Comparison of ENCODE assay signal across 7 mouse cellular contexts in the genomic region with DNA sequence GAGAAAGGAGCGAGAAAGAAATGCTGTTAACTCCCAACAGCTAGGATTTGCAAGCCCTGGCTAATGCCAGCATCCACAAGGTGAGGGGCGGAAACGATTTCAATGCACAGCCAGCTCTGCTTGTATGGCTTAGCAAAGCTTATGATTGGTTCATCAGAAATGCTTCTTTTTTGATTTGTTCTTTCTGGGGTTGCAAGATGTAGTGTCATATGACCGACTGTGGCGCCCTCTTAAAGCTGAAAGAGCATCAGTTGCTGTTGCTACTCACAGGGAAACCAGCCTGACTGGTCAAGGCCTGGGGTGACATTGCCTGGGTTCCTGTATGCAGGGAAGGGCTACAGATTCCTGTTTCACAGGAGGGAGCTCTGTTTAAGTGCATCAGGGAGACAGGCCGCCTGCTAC. TPM values are rescaled to one million over a fixed set of nuclear protein-coding genes. Genes with fewer than 3 reads are reported as not detected.
DNase-seq lines count a peak whose midpoint lies in the region; ATAC-seq and TF ChIP-seq lines count a peak whose summit lies in the region.

No protein-coding gene starts in this region.

- H3K36me3 ChIP-seq in ES-E14 (ENCODE audit: control insufficient read depth, insufficient read depth, low read length, poor library complexity, severe bottlenecking) = no peaks in the 10 kb centered on the region
- no peaks in the 10 kb centered on the region for H3K36me3 ChIP-seq in embryonic facial prominence, embryonic 13.5 days
- H3K36me3 ChIP-seq in stomach, postnatal 0 days (ENCODE audit: control insufficient read depth, insufficient read depth, low read length) = no peaks in the 10 kb centered on the region
- H3K36me3 ChIP-seq in liver, embryonic 12.5 days = no peaks in the 10 kb centered on the region

- in situ Hi-C loops in ES-E14 (cut with MboI; ENCODE audit: low sequenced_read_pairs in 2 of 2, unreplicated experiment in 2 of 2) = no loop called here

- no peak overlapping the region for H3K4me3 ChIP-seq in ES-E14 (ENCODE audit: insufficient read depth in 1 of 2, low read depth in 1 of 2, low read length in 2 of 2, poor library complexity in 1 of 2, severe bottlenecking in 1 of 2)
- H3K4me3 ChIP-seq in embryonic facial prominence, embryonic 13.5 days = peak overlapping the region; percentile 29; the same call in 1 of the 2 replicates
- H3K4me3 ChIP-seq in stomach, postnatal 0 days (ENCODE audit: low read depth, low read length) = no peak overlapping the region
- H3K4me3 ChIP-seq in liver, embryonic 12.5 days = no peak overlapping the region

- H3K27me3 ChIP-seq in embryonic facial prominence, embryonic 13.5 days = peaks cover 6% of the 10 kb centered on the region; the same call in 1 of the 2 replicates
- H3K27me3 ChIP-seq in stomach, postnatal 0 days (ENCODE audit: control insufficient read depth, insufficient read depth, low read length) = no peaks in the 10 kb centered on the region
- H3K27me3 ChIP-seq in liver, embryonic 12.5 days (replicated peaks) = peaks cover 27% of the 10 kb centered on the region

- peak; percentile 37 for DNase-seq in A20 (ENCODE audit: low read depth, low spot score)
- no peak for DNase-seq in ES-E14 (ENCODE audit: low read depth, low spot score)
- peak; percentile 6 to 7 for DNase-seq in kidney, postnatal 4 days
- DNase-seq in lung, postnatal 36 days = peak; percentile 6
- DNase-seq in stomach, postnatal 0 days (ENCODE audit: low spot score) = peak; percentile 20

- no peak overlapping the region for H3K9ac ChIP-seq in ES-E14 (ENCODE audit: insufficient read depth, low read depth, low read length, poor library complexity, severe bottlenecking)
- H3K9ac ChIP-seq in embryonic facial prominence, embryonic 13.5 days = no peak overlapping the region
- H3K9ac ChIP-seq in stomach, postnatal 0 days (ENCODE audit: low read length) = no peak overlapping the region
- H3K9ac ChIP-seq in liver, embryonic 12.5 days = no peak overlapping the region

- H3K4me2 ChIP-seq in embryonic facial prominence, embryonic 13.5 days = peak overlapping the region; percentile 64
- H3K4me2 ChIP-seq in stomach, postnatal 0 days (replicated peaks; ENCODE audit: low read depth) = peak overlapping the region; percentile 45
- H3K4me2 ChIP-seq in liver, embryonic 12.5 days = no peak overlapping the region

- WGBS in embryonic facial prominence, embryonic 13.5 days = 8% methylated on average over 6 of the region's 6 CpGs
- WGBS in stomach, postnatal 0 days = 12% methylated on average over 6 of the region's 6 CpGs
- 15% methylated on average over 6 of the region's 6 CpGs for WGBS in liver, embryonic 12.5 days (ENCODE audit: insufficient replicate concordance)

- no peak for TF ChIP-seq EP300 in stomach, postnatal 0 days (optimal IDR thresholded peaks at IDR 0.05)

- ATAC-seq in embryonic facial prominence, embryonic 13.5 days (ENCODE audit: insufficient number of reproducible peaks, insufficient read depth, low FRiP score, low TSS enrichment, low read depth) = peak; percentile 69; the same call in 1 of the 2 replicates
- no peak for ATAC-seq in stomach, postnatal 0 days (ENCODE audit: low FRiP score, low TSS enrichment)
- ATAC-seq in liver, embryonic 12.5 days = no peak

- H3K27ac ChIP-seq in ES-E14 (ENCODE audit: insufficient read depth, low read depth, low read length, poor library complexity, severe bottlenecking) = peak overlapping the region; percentile 33; the same call in 1 of the 2 replicates
- H3K27ac ChIP-seq in embryonic facial prominence, embryonic 13.5 days = no peak overlapping the region
- H3K27ac ChIP-seq in stomach, postnatal 0 days (replicated peaks) = no peak overlapping the region
- no peak overlapping the region for H3K27ac ChIP-seq in liver, embryonic 12.5 days

- H3K9me3 ChIP-seq in ES-E14 (ENCODE audit: control insufficient read depth, insufficient read depth, low read depth, low read length) = no peaks in the 10 kb centered on the region
- no peaks in the 10 kb centered on the region for H3K9me3 ChIP-seq in embryonic facial prominence, embryonic 13.5 days
- no peaks in the 10 kb centered on the region for H3K9me3 ChIP-seq in stomach, postnatal 0 days (ENCODE audit: control insufficient read depth, low read length)
- no peaks in the 10 kb centered on the region for H3K9me3 ChIP-seq in liver, embryonic 12.5 days (replicated peaks)

- H3K4me1 ChIP-seq in ES-E14 (ENCODE audit: control insufficient read depth in 2 of 2, insufficient read depth in 2 of 2, low read length in 2 of 2, poor library complexity in 1 of 2) = peaks cover 4 to 9% of the 10 kb centered on the region in 2 experiments; a peak in 3 of 4 replicates
- peaks cover 7% of the 10 kb centered on the region for H3K4me1 ChIP-seq in embryonic facial prominence, embryonic 13.5 days
- no peaks in the 10 kb centered on the region; the same call in 1 of the 2 replicates for H3K4me1 ChIP-seq in stomach, postnatal 0 days (replicated peaks; ENCODE audit: control insufficient read depth, insufficient read depth)
- no peaks in the 10 kb centered on the region for H3K4me1 ChIP-seq in liver, embryonic 12.5 days

- TF ChIP-seq CTCF in stomach, postnatal 0 days (IDR thresholded peaks at IDR 0.05; ENCODE audit: low read depth) = no peak

TF ChIP-seq in ES-E14, 5 proteins besides CTCF, POLR2A, EP300 and RAD21:
- TF ChIP-seq CHD2 (IDR thresholded peaks at IDR 0.05; ENCODE audit: low read depth, low read length) (no peak), MAFK (IDR thresholded peaks at IDR 0.05; ENCODE audit: insufficient read depth, low read depth, low read length) (no peak), HCFC1 (IDR thresholded peaks at IDR 0.05; ENCODE audit: borderline replicate concordance, insufficient read depth, low read length) (no peak), ZC3H11A (IDR thresholded peaks at IDR 0.05; ENCODE audit: borderline replicate concordance, low read depth, low read length) (no peak), ZNF384 (IDR thresholded peaks at IDR 0.05; ENCODE audit: low read depth, low read length) (no peak)

RNA-seq across cellular contexts. Expression of a gene that starts 0.9 kb away (rescaled TPM):
- total RNA-seq in ES-E14 (2012; rRNA removed) = 0.16 and 0.27 TPM in 2 replicates
- polyA plus RNA-seq in embryonic facial prominence, embryonic 13.5 days (2015; fragmentation: Nextera tagmentation; extraction: Ambion mirVana) = 0.11 and 0.24 TPM in 2 replicates
- polyA plus RNA-seq in stomach, postnatal 0 days (2015; fragmentation: Nextera tagmentation; extraction: Ambion mirVana) = not detected in 2 replicates
- not detected in 2 replicates for polyA plus RNA-seq in liver, embryonic 12.5 days (2016; fragmentation: Nextera tagmentation; extraction: Ambion mirVana)
